Mouse (Mus musculus): ENCODE results near the gene Ttc23l.

DNA sequence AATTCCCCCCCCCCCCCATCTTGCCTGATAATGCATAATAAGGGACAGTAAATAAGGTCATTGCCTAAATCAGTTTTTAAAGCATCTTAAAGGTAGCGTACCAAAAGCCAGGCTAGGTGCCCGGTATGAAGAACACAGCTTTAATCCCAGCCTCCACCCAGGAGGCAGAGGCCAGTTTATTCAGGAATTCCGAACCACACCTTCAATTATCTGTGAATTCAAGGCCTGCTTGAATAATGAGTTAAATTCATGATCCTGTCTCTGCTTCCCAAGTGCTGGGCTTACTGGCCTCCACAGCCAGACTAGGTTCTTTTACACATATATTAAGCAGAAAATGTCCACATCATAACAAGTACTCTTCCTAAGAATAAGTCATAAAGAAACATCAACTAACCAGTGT is 87.5 kb downstream of the Ttc23l start:
- no peak for TF ChIP-seq CTCF (IDR thresholded peaks at IDR 0.05; ENCODE audit: extremely low read depth, insufficient read depth, insufficient read length, insufficient replicate concordance)
- no peak for TF ChIP-seq POLR2A (IDR thresholded peaks at IDR 0.05; ENCODE audit: low read depth, low read length)

Data from spleen, adult 2 months (tissue).